Mouse (Mus musculus) C2C12 (cell line): Measurements from ENCODE around the gene Pld4.

Experiments
- CEBPB ChIP-seq: IDR thresholded peaks from one replicate; pipeline ENCODE4 v1.6.1; 2011; ENCODE audit warnings: low read depth, mild to moderate bottlenecking, control low read depth, moderate library complexity
- CTCF ChIP-seq: IDR thresholded peaks from one replicate; pipeline ENCODE4 v1.5.1; 2011; ENCODE audit not compliant: control insufficient read depth, insufficient read depth, insufficient read length
- FOSL1 ChIP-seq: IDR thresholded peaks from one replicate; pipeline ENCODE4 v1.8.0; 2011; ENCODE audit warnings: mild to moderate bottlenecking, low read length; ENCODE audit not compliant: poor library complexity, insufficient read depth, severe bottlenecking
- MAX ChIP-seq: IDR thresholded peaks from one replicate; pipeline ENCODE4 v1.6.1; 2011; ENCODE audit warnings: mild to moderate bottlenecking, control low read depth
- MYOD1 ChIP-seq: IDR thresholded peaks from one replicate; pipeline ENCODE4 v1.6.1; 2011; ENCODE audit warnings: low read depth; ENCODE audit not compliant: control insufficient read depth, insufficient read length
- MYOG ChIP-seq: IDR thresholded peaks from one replicate; pipeline ENCODE4 v1.6.1; 2011; ENCODE audit not compliant: control insufficient read depth, insufficient read length; ENCODE audit errors: extremely low read depth
- USF1 ChIP-seq: IDR thresholded peaks from one replicate; pipeline ENCODE4 v1.6.1; 2011; ENCODE audit warnings: low read depth, mild to moderate bottlenecking, control low read depth, moderate library complexity

- no peak for TF ChIP-seq USF1
- peak; percentile 79 for TF ChIP-seq CEBPB
- TF ChIP-seq CTCF = peak; percentile 4
- TF ChIP-seq FOSL1 = no peak
- TF ChIP-seq MYOD1 = no peak
- no peak for TF ChIP-seq MAX
- TF ChIP-seq MYOG = no peak
These were observed 13.4 kb upstream of the Pld4 start for GRCm38 (mm10) chr12:112746808-112747605.
